Mouse (Mus musculus) stomach, embryonic 15.5 days (tissue): ENCODE data around the gene Nwd1. TPM values are rescaled to one million over a fixed set of nuclear protein-coding genes. Genes with fewer than 3 reads are reported as not detected.

ENCODE experiments used
- ATAC-seq: fragments of 200-750 bp; cut with Nextera tagmentation; 2 replicates; pipeline ENCODE4 v1.8.0; 2017; ENCODE audit warnings: low read depth, moderate number of reproducible peaks, moderate TSS enrichment; ENCODE audit not compliant: insufficient read depth, low FRiP score
- H3K27ac ChIP-seq: fragments of 300-500 bp; sonication (generic); 2 replicates; pipeline ENCODE4 v1.5.1; 2015; ENCODE audit warnings: mild to moderate bottlenecking, inconsistent platforms
- H3K27me3 ChIP-seq: fragments of 300-500 bp; sonication (generic); replicated peaks from 2 replicates; pipeline ENCODE4 v1.6.1; 2015; ENCODE audit warnings: inconsistent platforms
- H3K36me3 ChIP-seq: fragments of 300-500 bp; sonication (generic); 2 replicates; pipeline ENCODE4 v1.6.1; 2015; ENCODE audit warnings: inconsistent platforms
- H3K4me1 ChIP-seq: fragments of 300-500 bp; sonication (generic); 2 replicates; pipeline ENCODE4 v1.6.1; 2015; ENCODE audit warnings: inconsistent platforms
- H3K4me2 ChIP-seq: fragments of 300-500 bp; sonication (generic); 2 replicates; pipeline ENCODE4 v1.6.1; 2015; ENCODE audit warnings: mild to moderate bottlenecking, inconsistent platforms
- H3K4me3 ChIP-seq: fragments of 300-500 bp; sonication (generic); replicated peaks from 2 replicates; pipeline ENCODE4 v1.5.1; 2015; ENCODE audit warnings: inconsistent platforms
- H3K9ac ChIP-seq: fragments of 300-500 bp; sonication (generic); 2 replicates; pipeline ENCODE4 v1.6.1; 2015; ENCODE audit warnings: inconsistent platforms
- H3K9me3 ChIP-seq: fragments of 300-500 bp; sonication (generic); 2 replicates; pipeline ENCODE4 v1.6.1; 2016; ENCODE audit warnings: inconsistent platforms
- WGBS: fragments of 180-500 bp; shearing (Covaris S2); methylation state at CpG from one replicate; pipeline ENCODE4 v1.1.7; 2015; 5-methylcytosine and 5-hydroxymethylcytosine counted together
- polyA plus RNA-seq: library from polyadenylated mRNA; unstranded; fragments of >200 nt; fragmentation: Nextera tagmentation; extraction: Ambion mirVana; gene quantifications from 2 replicates; pipeline ENCODE4 v1.2.1, GENCODE M21; 2015

Nwd1 gene
- polyA plus RNA-seq, 1 experiment from 2014 or later, result 0.14 TPM

- Histone ChIP-seq H3K27me3 (no peaks in the 10 kb centered on the region), H3K27ac (no peak overlapping the region), H3K4me2 (no peak overlapping the region), H3K9me3 (no peaks in the 10 kb centered on the region), H3K36me3 (no peaks in the 10 kb centered on the region), H3K4me3 (no peak overlapping the region), H3K9ac (no peak overlapping the region), H3K4me1 (no peaks in the 10 kb centered on the region)
- 68% methylated on average over 5 of the region's 5 CpGs for WGBS
- no peak for ATAC-seq
These were observed 70.1 kb downstream of the Nwd1 start for GRCm38 (mm10) chr8:72716594-72716993.

- Histone ChIP-seq H3K9ac (no peak overlapping the region), H3K9me3 (no peaks in the 10 kb centered on the region), H3K27ac (no peak overlapping the region), H3K27me3 (no peaks in the 10 kb centered on the region), H3K36me3 (no peaks in the 10 kb centered on the region), H3K4me2 (no peak overlapping the region), H3K4me1 (peaks cover 7% of the 10 kb centered on the region), H3K4me3 (no peak overlapping the region)
- ATAC-seq, result no peak
- WGBS, result 18% methylated on average over 1 of the region's 1 CpGs
These were observed 74.0 kb downstream of the Nwd1 start for GRCm38 (mm10) chr8:72720541-72720940.

GRCm38 (mm10) chr8:72722769-72723650 is 76.5 kb downstream of the Nwd1 start, which contains the start of gene Sin3b:
TSS of gene Sin3b (plus strand) at chr8:72723285.
- Histone ChIP-seq H3K4me1 (peaks cover 7% of the 10 kb centered on the region), H3K9me3 (no peaks in the 10 kb centered on the region), H3K27me3 (no peaks in the 10 kb centered on the region), H3K4me3 (peak within 1 kb of the TSS; percentile 99), H3K27ac (no peak within 1 kb of the TSS), H3K4me2 (peak within 1 kb of the TSS; percentile 82), H3K9ac (peak within 1 kb of the TSS; percentile 97), H3K36me3 (peaks cover 22% of the 10 kb centered on the region)
- WGBS, result 14% methylated on average over 54 of the region's 56 CpGs
- ATAC-seq, result peak; percentile 97

- Histone ChIP-seq H3K4me1 (peaks cover 7% of the 10 kb centered on the region), H3K9me3 (no peaks in the 10 kb centered on the region), H3K9ac (peak overlapping the region; percentile 97), H3K36me3 (peaks cover 28% of the 10 kb centered on the region), H3K4me2 (peak overlapping the region; percentile 82), H3K27me3 (no peaks in the 10 kb centered on the region), H3K4me3 (peak overlapping the region; percentile 99), H3K27ac (no peak overlapping the region)
- ATAC-seq, result peak; percentile 29; the same call in 1 of the 2 replicates
- under 1% methylated on average over 30 of the region's 30 CpGs for WGBS
These were observed 77.1 kb downstream of the Nwd1 start for GRCm38 (mm10) chr8:72723651-72724001.

- H3K9ac ChIP-seq, result no peak overlapping the region
- H3K4me1 ChIP-seq, result peaks cover 7% of the 10 kb centered on the region
- H3K36me3 ChIP-seq, result peaks cover 73% of the 10 kb centered on the region
- 89% methylated on average over 1 of the region's 1 CpGs for WGBS
- H3K27ac ChIP-seq, result no peak overlapping the region
- H3K4me3 ChIP-seq, result no peak overlapping the region
- no peak for ATAC-seq
- no peak overlapping the region for H3K4me2 ChIP-seq
- no peaks in the 10 kb centered on the region for H3K27me3 ChIP-seq
- no peaks in the 10 kb centered on the region for H3K9me3 ChIP-seq
These were observed 82.1 kb downstream of the Nwd1 start for GRCm38 (mm10) chr8:72728636-72729035.

GRCm38 (mm10) chr8:72735001-72735400 is 88.5 kb downstream of the Nwd1 start:
- Histone ChIP-seq H3K4me1 (no peaks in the 10 kb centered on the region), H3K9me3 (no peaks in the 10 kb centered on the region), H3K4me2 (no peak overlapping the region), H3K9ac (no peak overlapping the region), H3K27ac (no peak overlapping the region), H3K4me3 (no peak overlapping the region), H3K27me3 (no peaks in the 10 kb centered on the region), H3K36me3 (peaks cover 82% of the 10 kb centered on the region)
- no peak for ATAC-seq
- WGBS, result 75% methylated on average over 5 of the region's 5 CpGs

- Histone ChIP-seq H3K4me2 (no peak overlapping the region), H3K27me3 (no peaks in the 10 kb centered on the region), H3K9me3 (no peaks in the 10 kb centered on the region), H3K27ac (no peak overlapping the region), H3K4me3 (no peak overlapping the region), H3K9ac (no peak overlapping the region), H3K36me3 (peaks cover 65% of the 10 kb centered on the region), H3K4me1 (no peaks in the 10 kb centered on the region)
- ATAC-seq, result no peak
These were observed 90.4 kb downstream of the Nwd1 start for GRCm38 (mm10) chr8:72736868-72737267.

GRCm38 (mm10) chr8:72746061-72746460 is 99.5 kb downstream of the Nwd1 start:
- H3K36me3 ChIP-seq, result peaks cover 73% of the 10 kb centered on the region
- ATAC-seq, result no peak

GRCm38 (mm10) chr8:72749846-72750245 is 103.3 kb downstream of the Nwd1 start:
- H3K9me3 ChIP-seq, result no peaks in the 10 kb centered on the region
- no peaks in the 10 kb centered on the region for H3K4me1 ChIP-seq
- no peak overlapping the region for H3K27ac ChIP-seq
- H3K4me2 ChIP-seq, result no peak overlapping the region
- no peak for ATAC-seq
- peaks cover 77% of the 10 kb centered on the region for H3K36me3 ChIP-seq
- H3K4me3 ChIP-seq, result no peak overlapping the region
- 89% methylated on average over 26 of the region's 26 CpGs for WGBS
- no peak overlapping the region for H3K9ac ChIP-seq
- H3K27me3 ChIP-seq, result no peaks in the 10 kb centered on the region

More at GRCm38 (mm10) chr8:72746061-72746460, 99.5 kb downstream of the Nwd1 start:
- Histone ChIP-seq H3K27ac (no peak overlapping the region), H3K4me2 (no peak overlapping the region), H3K4me3 (no peak overlapping the region), H3K9ac (no peak overlapping the region), H3K4me1 (no peaks in the 10 kb centered on the region), H3K9me3 (no peaks in the 10 kb centered on the region), H3K27me3 (no peaks in the 10 kb centered on the region)
- 43% methylated on average over 5 of the region's 5 CpGs for WGBS

GRCm38 (mm10) chr8:72750266-72750665 is 103.8 kb downstream of the Nwd1 start:
- WGBS, result 87% methylated on average over 6 of the region's 6 CpGs
- peaks cover 75% of the 10 kb centered on the region for H3K36me3 ChIP-seq
- H3K4me3 ChIP-seq, result no peak overlapping the region

GRCm38 (mm10) chr8:72751126-72751525 is 104.6 kb downstream of the Nwd1 start:
- H3K9ac ChIP-seq, result no peak overlapping the region
- H3K4me2 ChIP-seq, result no peak overlapping the region
- H3K27me3 ChIP-seq, result no peaks in the 10 kb centered on the region
- no peaks in the 10 kb centered on the region for H3K4me1 ChIP-seq
- 88% methylated on average over 3 of the region's 3 CpGs for WGBS
- ATAC-seq, result no peak
- peaks cover 76% of the 10 kb centered on the region for H3K36me3 ChIP-seq
- no peaks in the 10 kb centered on the region for H3K9me3 ChIP-seq
- no peak overlapping the region for H3K27ac ChIP-seq
- H3K4me3 ChIP-seq, result no peak overlapping the region

More at GRCm38 (mm10) chr8:72750266-72750665, 103.8 kb downstream of the Nwd1 start:
- Histone ChIP-seq H3K9ac (no peak overlapping the region), H3K27ac (no peak overlapping the region), H3K27me3 (no peaks in the 10 kb centered on the region), H3K4me2 (no peak overlapping the region), H3K4me1 (no peaks in the 10 kb centered on the region), H3K9me3 (no peaks in the 10 kb centered on the region)
- no peak for ATAC-seq

- Histone ChIP-seq H3K4me1 (no peaks in the 10 kb centered on the region), H3K9me3 (no peaks in the 10 kb centered on the region), H3K4me3 (no peak overlapping the region), H3K27ac (no peak overlapping the region), H3K4me2 (no peak overlapping the region), H3K27me3 (no peaks in the 10 kb centered on the region), H3K36me3 (peaks cover 76% of the 10 kb centered on the region), H3K9ac (no peak overlapping the region)
- WGBS, result 78% methylated on average over 3 of the region's 3 CpGs
- ATAC-seq, result no peak
These were observed 105.8 kb downstream of the Nwd1 start for GRCm38 (mm10) chr8:72752289-72752688.
